Mouse (Mus musculus): ENCODE measurements at regions not wholly inside any gene's neighbourhood (a gene's known extent, or its start where the extent isn't known, plus 50 kb on each side); places are given as distances from the start of the nearest gene placed in this dataset. TPM values are rescaled to one million over a fixed set of nuclear protein-coding genes. Genes with fewer than 3 reads are reported as not detected.

- Histone ChIP-seq H3K9ac (no peak overlapping the region), H3K27ac (no peak overlapping the region), H3K4me3 (no peak overlapping the region), H3K9me3 (no peaks in the 10 kb centered on the region), H3K4me1 (no peaks in the 10 kb centered on the region), H3K27me3 (no peaks in the 10 kb centered on the region), H3K36me3 (no peaks in the 10 kb centered on the region), H3K4me2 (replicated peaks) (no peak overlapping the region)
- ATAC-seq (ENCODE audit: low FRiP score, low read depth), result no peak
Observed at GRCm38 (mm10) chr4:93412695-93413094, 77.4 kb upstream of the Tusc1 start.

- H3K36me3 ChIP-seq, result no peaks in the 10 kb centered on the region
- no peak overlapping the region for H3K4me2 ChIP-seq (replicated peaks)
- no peaks in the 10 kb centered on the region for H3K9me3 ChIP-seq
- WGBS, result 55% methylated on average over 2 of the region's 2 CpGs
- H3K27ac ChIP-seq, result no peak overlapping the region
- no peak overlapping the region for H3K9ac ChIP-seq
- H3K27me3 ChIP-seq, result no peaks in the 10 kb centered on the region
- H3K4me1 ChIP-seq, result no peaks in the 10 kb centered on the region
- no peak overlapping the region for H3K4me3 ChIP-seq
- no peak for ATAC-seq (ENCODE audit: low FRiP score, low read depth)
Observed at GRCm38 (mm10) chr4:93406876-93407275, 71.6 kb upstream of the Tusc1 start.

GRCm38 (mm10) chr4:93400579-93400978 is 65.3 kb upstream of the Tusc1 start:
- Histone ChIP-seq H3K4me1 (no peaks in the 10 kb centered on the region), H3K27ac (no peak overlapping the region), H3K9ac (no peak overlapping the region), H3K4me3 (no peak overlapping the region), H3K9me3 (no peaks in the 10 kb centered on the region), H3K4me2 (replicated peaks) (no peak overlapping the region), H3K27me3 (no peaks in the 10 kb centered on the region), H3K36me3 (no peaks in the 10 kb centered on the region)
- no peak for ATAC-seq (ENCODE audit: low FRiP score, low read depth)

Small RNA genes lying in the stretch of these regions (microRNA-seq; reads per million reads assigned to microRNA genes)
- gene Gm22619, result not detected
